Mouse (Mus musculus): ENCODE data around the gene Csf2rb.

DNA sequence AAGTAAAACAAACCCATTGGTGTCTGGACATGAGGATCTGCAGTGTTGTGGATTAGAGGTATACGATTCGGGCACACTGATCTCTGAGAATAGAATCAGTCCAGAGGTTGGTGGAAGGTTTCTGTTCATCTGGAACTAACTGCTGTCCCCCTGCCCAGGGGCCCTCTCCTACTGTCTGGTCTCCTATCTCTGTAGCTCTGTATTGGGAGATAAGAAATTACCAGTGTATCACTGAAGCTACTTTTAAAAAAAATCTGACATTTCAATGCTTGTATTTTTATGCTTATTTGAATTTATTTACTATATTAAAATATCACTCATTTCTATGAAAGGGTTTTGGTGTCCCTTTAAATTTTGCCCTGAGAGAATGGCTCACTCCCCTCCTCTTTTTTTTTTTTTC lies 1.3 kb upstream of the Csf2rb start:
- TF ChIP-seq CTCF (IDR thresholded peaks at IDR 0.05) = no peak
- no peak for TF ChIP-seq EP300 (IDR thresholded peaks at IDR 0.05)

Data from lung, postnatal 0 days (tissue).